Mouse (Mus musculus) kidney, embryonic 16.5 days (tissue): ENCODE data around the gene Kctd7. TPM values are rescaled to one million over a fixed set of nuclear protein-coding genes. Genes with fewer than 3 reads are reported as not detected.

Experiments
- ATAC-seq: fragments of 200-750 bp; cut with Nextera tagmentation; 2 replicates; pipeline ENCODE4 v1.8.0; 2017; ENCODE audit warnings: moderate TSS enrichment; ENCODE audit not compliant: low FRiP score, low TSS enrichment
- H3K27ac ChIP-seq: fragments of 300-500 bp; sonication (generic); 2 replicates; pipeline ENCODE4 v1.5.1; 2014; ENCODE audit warnings: low read length
- H3K27me3 ChIP-seq: fragments of 300-500 bp; sonication (generic); 2 replicates; pipeline ENCODE4 v1.6.1; 2014; ENCODE audit warnings: low read length, control low read depth, mixed read lengths; ENCODE audit not compliant: insufficient read depth
- H3K36me3 ChIP-seq: fragments of 300-500 bp; sonication (generic); 2 replicates; pipeline ENCODE4 v1.6.1; 2014; ENCODE audit warnings: low read length, control low read depth, mixed read lengths; ENCODE audit not compliant: insufficient read depth
- H3K4me1 ChIP-seq: fragments of 300-500 bp; sonication (generic); 2 replicates; pipeline ENCODE4 v1.6.1; 2014; ENCODE audit warnings: low read length, control low read depth, mixed read lengths; ENCODE audit not compliant: insufficient read depth
- H3K4me2 ChIP-seq: fragments of 300-500 bp; sonication (generic); replicated peaks from 2 replicates; pipeline ENCODE4 v1.6.1; 2014; ENCODE audit warnings: low read depth, low read length
- H3K4me3 ChIP-seq: fragments of 300-500 bp; sonication (generic); 2 replicates; pipeline ENCODE4 v1.5.1; 2014; ENCODE audit warnings: mild to moderate bottlenecking, low read length
- H3K9ac ChIP-seq: fragments of 300-500 bp; sonication (generic); replicated peaks from 2 replicates; pipeline ENCODE4 v1.6.1; 2014; ENCODE audit warnings: low read length
- H3K9me3 ChIP-seq: fragments of 300-500 bp; sonication (generic); 2 replicates; pipeline ENCODE4 v1.6.1; 2016; ENCODE audit warnings: low read length, control low read depth
- WGBS: fragments of 180-500 bp; shearing (Covaris S2); extraction: QIAGEN DNeasy Blood & Tissue Kit; methylation state at CpG from one replicate; pipeline ENCODE4 v1.1.7; 2014; 5-methylcytosine and 5-hydroxymethylcytosine counted together
- polyA plus RNA-seq: library from polyadenylated mRNA; unstranded; fragments of >200 nt; fragmentation: Nextera tagmentation; extraction: Ambion mirVana; gene quantifications from 2 replicates; pipeline ENCODE4 v1.2.1, GENCODE M21; 2015

The Kctd7 gene
- polyA plus RNA-seq, 1 experiment from 2014 or later, result 5.9 TPM

DNA sequence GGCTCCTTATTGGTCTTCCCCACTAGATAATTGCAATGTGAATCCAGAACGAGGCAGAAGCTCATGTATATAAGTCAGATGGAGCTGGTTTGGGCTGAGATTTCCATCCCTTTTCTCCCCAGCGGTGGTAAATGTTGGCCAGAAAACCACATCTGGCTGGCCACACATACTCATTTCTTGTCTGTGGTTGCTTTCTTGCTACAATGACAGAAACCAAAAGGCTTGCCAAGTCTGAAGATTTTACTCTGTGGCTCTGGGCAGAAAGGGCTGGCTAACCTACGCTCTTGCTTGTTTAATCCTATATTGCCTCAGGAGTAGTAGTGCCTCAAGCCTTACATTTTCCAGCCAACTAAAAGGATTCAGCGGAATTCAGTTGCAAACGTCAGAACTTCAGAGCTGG lies 3.5 kb upstream of the Kctd7 start:
- no peak for ATAC-seq
- WGBS, result 86% methylated on average over 5 of the region's 5 CpGs
- H3K4me3 ChIP-seq, result no peak overlapping the region

DNA sequence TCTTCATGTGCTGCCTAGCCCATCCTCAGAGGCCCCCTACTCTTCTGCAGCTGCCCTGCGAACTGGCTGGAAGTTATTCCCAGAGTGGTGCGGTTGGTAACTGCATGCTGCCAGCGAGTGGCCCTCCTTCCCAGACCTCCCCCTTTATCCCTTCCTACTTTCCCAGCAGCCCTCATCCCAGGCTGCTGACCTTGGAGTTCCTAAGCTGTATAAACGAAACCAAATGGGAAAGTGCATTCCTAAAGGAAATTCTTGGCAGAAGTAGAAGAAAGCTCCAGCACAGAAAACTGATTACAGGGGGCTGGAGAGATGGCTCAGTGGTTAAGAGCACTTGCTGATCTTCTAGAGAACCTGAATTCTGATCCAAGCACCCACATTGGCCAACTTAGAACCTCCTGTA lies 2.6 kb upstream of the Kctd7 start:
- no peak for ATAC-seq
- Histone ChIP-seq H3K27ac (no peak overlapping the region), H3K9ac (no peak overlapping the region), H3K36me3 (no peaks in the 10 kb centered on the region), H3K4me2 (no peak overlapping the region), H3K4me1 (peaks cover 14% of the 10 kb centered on the region), H3K27me3 (no peaks in the 10 kb centered on the region), H3K4me3 (no peak overlapping the region), H3K9me3 (no peaks in the 10 kb centered on the region)
- 59% methylated on average over 4 of the region's 4 CpGs for WGBS

More for the DNA sequence above, 3.5 kb upstream of the Kctd7 start:
- Histone ChIP-seq H3K27ac (no peak overlapping the region), H3K9me3 (no peaks in the 10 kb centered on the region), H3K4me2 (no peak overlapping the region), H3K9ac (no peak overlapping the region), H3K36me3 (peaks cover 2% of the 10 kb centered on the region; the same call in 1 of the 2 replicates), H3K4me1 (peaks cover 14% of the 10 kb centered on the region), H3K27me3 (no peaks in the 10 kb centered on the region)

- no peaks in the 10 kb centered on the region for H3K27me3 ChIP-seq
- no peak overlapping the region for H3K4me2 ChIP-seq
- H3K4me3 ChIP-seq, result no peak overlapping the region
- no peaks in the 10 kb centered on the region for H3K9me3 ChIP-seq
- H3K9ac ChIP-seq, result no peak overlapping the region
- WGBS, result 88% methylated on average over 7 of the region's 7 CpGs
- no peaks in the 10 kb centered on the region for H3K36me3 ChIP-seq
- peaks cover 14% of the 10 kb centered on the region for H3K4me1 ChIP-seq
- no peak for ATAC-seq
- no peak overlapping the region for H3K27ac ChIP-seq
Measured at GRCm38 (mm10) chr5:130143101-130143500, 1.6 kb upstream of the Kctd7 start.

- 2% methylated on average over 20 of the region's 20 CpGs for WGBS
- Histone ChIP-seq H3K4me3 (peak overlapping the region; percentile 60), H3K9ac (peak overlapping the region; percentile 73), H3K27me3 (no peaks in the 10 kb centered on the region), H3K4me1 (peaks cover 14% of the 10 kb centered on the region), H3K27ac (peak overlapping the region; percentile 45), H3K36me3 (no peaks in the 10 kb centered on the region), H3K9me3 (no peaks in the 10 kb centered on the region), H3K4me2 (peak overlapping the region; percentile 79)
- peak; percentile 41 for ATAC-seq
Measured at GRCm38 (mm10) chr5:130143977-130144333, 706 bp upstream of the Kctd7 start.

DNA sequence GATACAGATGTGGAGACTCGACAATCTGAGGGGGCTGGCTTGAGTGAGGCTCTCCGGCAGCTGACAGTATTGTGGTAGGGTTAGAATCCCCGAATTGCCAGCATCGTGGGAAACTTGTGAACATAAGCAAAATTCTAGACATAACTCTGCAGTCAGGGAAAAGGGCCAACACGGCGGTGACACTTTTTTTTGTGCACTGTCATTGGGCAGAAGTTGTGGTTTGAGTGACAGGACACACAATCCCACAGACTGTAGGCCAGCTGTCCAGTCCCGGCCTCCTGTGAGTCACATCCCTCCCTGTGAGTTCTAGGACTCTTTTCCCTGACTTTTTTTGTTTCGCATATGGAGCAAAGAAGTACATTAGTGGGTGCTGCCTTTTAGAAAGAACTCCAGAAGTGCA lies 1.3 kb downstream of the Kctd7 start:
- no peak overlapping the region for H3K4me2 ChIP-seq

DNA sequence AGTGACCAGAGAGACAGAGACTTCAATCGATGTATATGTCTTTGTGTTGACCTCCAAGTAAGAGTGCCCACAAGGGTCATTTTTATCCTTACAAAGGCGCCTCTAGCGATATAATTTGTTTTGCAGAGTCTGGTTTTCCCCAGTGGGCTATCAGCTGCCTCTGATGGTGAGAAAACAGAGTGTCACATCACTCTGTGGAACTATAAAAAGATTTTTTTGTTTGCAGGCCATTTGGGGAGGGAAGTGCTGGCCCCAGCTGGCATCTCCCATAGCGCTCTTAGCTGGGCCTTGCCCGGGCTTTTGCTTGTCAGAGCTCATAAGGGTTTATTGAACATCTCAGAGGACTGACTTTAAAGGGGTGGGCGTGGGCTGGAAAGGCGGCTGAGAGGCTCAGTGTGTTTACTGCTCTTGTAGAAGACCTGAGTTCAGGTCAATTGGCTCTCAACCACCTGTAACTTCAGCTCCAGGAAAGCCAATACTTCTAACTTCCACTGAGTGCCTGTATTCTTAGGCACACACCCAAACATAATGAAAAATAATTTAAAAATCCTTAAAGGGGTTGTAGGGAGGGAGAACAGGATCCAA lies 5.2 kb downstream of the Kctd7 start:
- 61% methylated on average over 7 of the region's 7 CpGs for WGBS
- ATAC-seq, result no peak
- peaks cover 16% of the 10 kb centered on the region; the same call in 1 of the 2 replicates for H3K36me3 ChIP-seq
- no peak overlapping the region for H3K4me3 ChIP-seq
- H3K9me3 ChIP-seq, result no peaks in the 10 kb centered on the region
- H3K4me1 ChIP-seq, result peaks cover 8% of the 10 kb centered on the region
- H3K27me3 ChIP-seq, result no peaks in the 10 kb centered on the region
- no peak overlapping the region for H3K4me2 ChIP-seq
- H3K9ac ChIP-seq, result no peak overlapping the region
- no peak overlapping the region for H3K27ac ChIP-seq

More for the DNA sequence above, 1.3 kb downstream of the Kctd7 start:
- Histone ChIP-seq H3K4me3 (no peak overlapping the region), H3K4me1 (peaks cover 14% of the 10 kb centered on the region), H3K36me3 (no peaks in the 10 kb centered on the region), H3K9me3 (no peaks in the 10 kb centered on the region), H3K27me3 (no peaks in the 10 kb centered on the region), H3K9ac (no peak overlapping the region), H3K27ac (no peak overlapping the region)
- ATAC-seq, result no peak
- WGBS, result 82% methylated on average over 8 of the region's 8 CpGs

DNA sequence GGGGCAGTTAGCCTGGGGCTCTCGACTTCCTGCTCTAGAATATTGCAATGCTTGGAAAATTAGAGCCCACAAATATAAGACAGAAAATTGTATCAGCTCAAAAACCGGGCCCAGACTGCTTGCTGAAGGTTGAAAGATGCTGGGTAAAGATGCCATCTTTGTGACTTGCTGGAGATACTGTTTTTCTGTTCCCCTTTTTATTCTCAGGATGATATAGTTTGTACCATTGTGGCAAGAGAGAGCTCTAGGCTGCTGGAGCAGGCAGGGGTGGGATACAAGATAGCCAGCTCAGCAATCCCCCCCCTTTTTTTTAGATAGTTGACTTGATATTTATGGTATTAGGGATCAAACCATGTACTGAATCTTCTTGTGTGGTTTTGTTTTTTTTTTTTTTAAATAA lies 9.6 kb downstream of the Kctd7 start:
- Histone ChIP-seq H3K9ac (no peak overlapping the region), H3K36me3 (peaks cover 16% of the 10 kb centered on the region; the same call in 1 of the 2 replicates), H3K4me2 (no peak overlapping the region), H3K4me1 (no peaks in the 10 kb centered on the region), H3K27ac (no peak overlapping the region), H3K27me3 (no peaks in the 10 kb centered on the region), H3K9me3 (no peaks in the 10 kb centered on the region), H3K4me3 (no peak overlapping the region)
- 92% methylated on average over 2 of the region's 2 CpGs for WGBS
- no peak for ATAC-seq

DNA sequence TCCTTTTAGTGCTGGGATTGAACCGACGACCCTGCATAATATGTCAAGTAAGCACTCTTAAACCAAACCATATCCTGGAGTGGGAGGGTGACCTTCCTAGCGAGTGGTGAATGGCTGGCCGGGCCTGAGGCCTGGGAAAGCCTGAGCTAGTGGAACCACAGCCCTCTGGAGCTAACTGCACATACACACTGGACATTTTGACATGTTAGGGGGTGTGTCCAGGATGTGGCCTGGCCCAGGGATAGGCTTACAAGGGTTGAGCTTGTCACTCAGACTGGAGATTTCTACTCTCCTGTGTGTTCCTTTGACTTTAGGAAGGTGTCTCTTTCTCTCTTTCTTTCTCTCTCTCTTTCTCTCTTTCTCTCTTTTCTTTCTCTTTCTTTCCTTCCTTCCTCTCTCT lies 13.9 kb downstream of the Kctd7 start:
- Histone ChIP-seq H3K9ac (no peak overlapping the region), H3K4me1 (no peaks in the 10 kb centered on the region), H3K4me3 (no peak overlapping the region), H3K9me3 (no peaks in the 10 kb centered on the region), H3K4me2 (no peak overlapping the region), H3K27ac (no peak overlapping the region), H3K27me3 (no peaks in the 10 kb centered on the region), H3K36me3 (no peaks in the 10 kb centered on the region)
- ATAC-seq, result no peak
- WGBS, result 59% methylated on average over 4 of the region's 4 CpGs

DNA sequence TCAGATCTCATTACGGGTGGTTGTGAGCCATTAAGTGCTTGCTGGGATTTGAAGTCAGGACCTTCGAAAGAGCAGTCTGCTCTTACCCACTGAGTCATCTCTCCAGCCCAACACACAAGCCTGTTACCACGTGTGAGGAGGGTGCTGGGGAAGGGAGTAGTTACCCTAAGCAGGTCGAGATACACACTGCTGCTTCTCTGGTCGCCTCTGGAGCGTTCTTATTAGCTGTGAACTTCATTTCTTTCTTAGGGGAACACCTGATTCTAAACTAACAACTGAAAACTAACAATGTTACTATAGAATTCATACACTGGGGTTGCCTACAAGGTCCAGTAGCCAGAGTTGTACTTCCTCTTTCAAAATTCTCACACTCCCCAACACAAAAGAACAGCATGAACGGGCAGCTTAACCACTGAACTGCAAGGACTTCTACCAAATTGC lies 15.1 kb downstream of the Kctd7 start:
- Histone ChIP-seq H3K27ac (no peak overlapping the region), H3K4me1 (no peaks in the 10 kb centered on the region), H3K4me2 (no peak overlapping the region), H3K36me3 (no peaks in the 10 kb centered on the region), H3K9ac (no peak overlapping the region), H3K9me3 (no peaks in the 10 kb centered on the region), H3K4me3 (no peak overlapping the region), H3K27me3 (no peaks in the 10 kb centered on the region)
- WGBS, result 62% methylated on average over 7 of the region's 7 CpGs
- no peak for ATAC-seq

DNA sequence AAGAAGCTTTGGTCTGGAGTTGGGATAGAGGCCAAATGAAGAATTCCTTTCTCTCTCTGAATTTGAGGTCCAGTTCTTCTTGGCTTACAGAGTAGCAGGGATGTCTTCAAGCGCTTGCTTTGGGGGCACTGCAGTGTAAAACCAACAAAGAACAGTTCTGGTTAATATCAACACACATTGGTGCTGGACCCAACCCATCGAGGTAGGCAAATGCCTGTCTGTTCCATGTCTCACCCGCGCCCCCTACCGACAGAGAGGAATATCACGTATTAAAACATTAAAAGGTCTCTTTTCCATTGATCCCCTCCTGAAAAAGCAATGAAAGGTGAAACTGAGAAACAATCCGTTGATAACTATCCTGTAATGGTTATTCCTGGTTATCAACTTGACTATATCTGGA lies 19.0 kb downstream of the Kctd7 start:
- no peaks in the 10 kb centered on the region for H3K27me3 ChIP-seq
- H3K9me3 ChIP-seq, result no peaks in the 10 kb centered on the region
- no peaks in the 10 kb centered on the region for H3K4me1 ChIP-seq
- H3K4me3 ChIP-seq, result no peak overlapping the region
- H3K27ac ChIP-seq, result no peak overlapping the region
- no peaks in the 10 kb centered on the region for H3K36me3 ChIP-seq
- H3K4me2 ChIP-seq, result no peak overlapping the region
- no peak overlapping the region for H3K9ac ChIP-seq
- ATAC-seq, result no peak
- 6% methylated on average over 7 of the region's 7 CpGs for WGBS
